Mouse (Mus musculus) intestine, embryonic 15.5 days (tissue): Measurements from ENCODE around the gene Med25. TPM values are rescaled to one million over a fixed set of nuclear protein-coding genes. Genes with fewer than 3 reads are reported as not detected.
"Not testable (repeated sequence)": the region's sequence is repeated elsewhere in the genome, so short reads cannot be mapped to it uniquely, and the experiment has no call there.

ENCODE experiments used
- ATAC-seq: fragments of 200-750 bp; cut with Nextera tagmentation; 2 replicates; pipeline ENCODE4 v1.8.0; 2017; ENCODE audit warnings: moderate TSS enrichment, moderate library complexity
- H3K27ac ChIP-seq: fragments of 300-500 bp; sonication (generic); 2 replicates; pipeline ENCODE4 v1.5.1; 2015; ENCODE audit warnings: mild to moderate bottlenecking, inconsistent platforms
- H3K27me3 ChIP-seq: fragments of 300-500 bp; sonication (generic); replicated peaks from 2 replicates; pipeline ENCODE4 v1.6.1; 2015; ENCODE audit warnings: inconsistent platforms
- H3K36me3 ChIP-seq: fragments of 300-500 bp; sonication (generic); 2 replicates; pipeline ENCODE4 v1.6.1; 2015; ENCODE audit warnings: inconsistent platforms
- H3K4me1 ChIP-seq: fragments of 300-500 bp; sonication (generic); replicated peaks from 2 replicates; pipeline ENCODE4 v1.6.1; 2015; ENCODE audit warnings: inconsistent platforms
- H3K4me2 ChIP-seq: fragments of 300-500 bp; sonication (generic); replicated peaks from 2 replicates; pipeline ENCODE4 v1.6.1; 2015; ENCODE audit warnings: mild to moderate bottlenecking, inconsistent platforms
- H3K4me3 ChIP-seq: fragments of 300-500 bp; sonication (generic); replicated peaks from 2 replicates; pipeline ENCODE4 v1.5.1; 2015; ENCODE audit warnings: inconsistent platforms
- H3K9ac ChIP-seq: fragments of 300-500 bp; sonication (generic); 2 replicates; pipeline ENCODE4 v1.6.1; 2015; ENCODE audit warnings: inconsistent platforms
- H3K9me3 ChIP-seq: fragments of 300-500 bp; sonication (generic); 2 replicates; pipeline ENCODE4 v1.6.1; 2016; ENCODE audit warnings: inconsistent platforms
- WGBS: fragments of 180-500 bp; shearing (Covaris S2); methylation state at CpG from one replicate; pipeline ENCODE4 v1.1.7; 2015; 5-methylcytosine and 5-hydroxymethylcytosine counted together
- polyA plus RNA-seq: library from polyadenylated mRNA; unstranded; fragments of >200 nt; fragmentation: Nextera tagmentation; extraction: Ambion mirVana; gene quantifications from 2 replicates; pipeline ENCODE4 v1.2.1, GENCODE M21; 2015

Gene Med25
- polyA plus RNA-seq, 1 experiment from 2014 or later, result 88.2 TPM

- Histone ChIP-seq H3K36me3 (peaks cover 13% of the 10 kb centered on the region), H3K4me3 (no peak overlapping the region), H3K27me3 (no peaks in the 10 kb centered on the region), H3K9ac (no peak overlapping the region), H3K27ac (no peak overlapping the region), H3K4me1 (peaks cover 16% of the 10 kb centered on the region), H3K4me2 (peak overlapping the region; percentile 81; the same call in 1 of the 2 replicates), H3K9me3 (no peaks in the 10 kb centered on the region)
- WGBS, result 76% methylated on average over 7 of the region's 7 CpGs
- ATAC-seq, result no peak
Measured at GRCm38 (mm10) chr7:44890180-44890579, 2.3 kb downstream of the Med25 start.

- no peak overlapping the region for H3K4me2 ChIP-seq
- no peak overlapping the region for H3K27ac ChIP-seq
- 85% methylated on average over 13 of the region's 13 CpGs for WGBS
- peaks cover 15% of the 10 kb centered on the region for H3K4me1 ChIP-seq
- peaks cover 27% of the 10 kb centered on the region for H3K36me3 ChIP-seq
- H3K4me3 ChIP-seq, result no peak overlapping the region
- no peaks in the 10 kb centered on the region for H3K27me3 ChIP-seq
- no peak for ATAC-seq
- H3K9me3 ChIP-seq, result no peaks in the 10 kb centered on the region
- no peak overlapping the region for H3K9ac ChIP-seq
Measured at GRCm38 (mm10) chr7:44888256-44889105, 4.0 kb downstream of the Med25 start.

GRCm38 (mm10) chr7:44886964-44887363 lies 5.5 kb downstream of the Med25 start:
- ATAC-seq, result no peak

GRCm38 (mm10) chr7:44884637-44885036 lies 7.9 kb downstream of the Med25 start:
- Histone ChIP-seq H3K4me2 (no peak overlapping the region), H3K4me1 (no peaks in the 10 kb centered on the region), H3K4me3 (no peak overlapping the region), H3K36me3 (peaks cover 53% of the 10 kb centered on the region), H3K27ac (no peak overlapping the region), H3K27me3 (no peaks in the 10 kb centered on the region), H3K9ac (no peak overlapping the region), H3K9me3 (no peaks in the 10 kb centered on the region)
- 96% methylated on average over 5 of the region's 5 CpGs for WGBS
- no peak for ATAC-seq

More at GRCm38 (mm10) chr7:44886964-44887363, 5.5 kb downstream of the Med25 start:
- H3K4me3 ChIP-seq, result no peak overlapping the region
- no peak overlapping the region for H3K9ac ChIP-seq
- peaks cover 34% of the 10 kb centered on the region for H3K36me3 ChIP-seq
- H3K4me2 ChIP-seq, result no peak overlapping the region
- no peaks in the 10 kb centered on the region for H3K27me3 ChIP-seq
- H3K4me1 ChIP-seq, result peaks cover 11% of the 10 kb centered on the region
- WGBS, result 87% methylated on average over 7 of the region's 7 CpGs
- H3K9me3 ChIP-seq, result no peaks in the 10 kb centered on the region
- no peak overlapping the region for H3K27ac ChIP-seq

GRCm38 (mm10) chr7:44883036-44883435 lies 9.5 kb downstream of the Med25 start:
- Histone ChIP-seq H3K36me3 (peaks cover 56% of the 10 kb centered on the region), H3K27ac (no peak overlapping the region), H3K4me2 (no peak overlapping the region), H3K9me3 (no peaks in the 10 kb centered on the region), H3K4me1 (no peaks in the 10 kb centered on the region), H3K27me3 (no peaks in the 10 kb centered on the region), H3K9ac (no peak overlapping the region), H3K4me3 (no peak overlapping the region)
- no peak for ATAC-seq
- 89% methylated on average over 3 of the region's 3 CpGs for WGBS

- WGBS, result 90% methylated on average over 14 of the region's 14 CpGs
- Histone ChIP-seq H3K9me3 (no peaks in the 10 kb centered on the region), H3K27ac (no peak overlapping the region), H3K9ac (no peak overlapping the region), H3K36me3 (peaks cover 47% of the 10 kb centered on the region), H3K27me3 (no peaks in the 10 kb centered on the region), H3K4me3 (no peak overlapping the region), H3K4me2 (no peak overlapping the region), H3K4me1 (peaks cover 4% of the 10 kb centered on the region; the same call in 1 of the 2 replicates)
- no peak for ATAC-seq
Measured at GRCm38 (mm10) chr7:44877833-44878232, 14.7 kb downstream of the Med25 start.

GRCm38 (mm10) chr7:44871774-44872173 lies 20.7 kb downstream of the Med25 start:
- H3K4me3 ChIP-seq, ATAC-seq, H3K4me2 ChIP-seq, H3K27ac ChIP-seq, H3K27me3 ChIP-seq, H3K9me3 ChIP-seq, H3K36me3 ChIP-seq, H3K9ac ChIP-seq: not testable (repeated sequence)
- 90% methylated on average over 2 of the region's 2 CpGs for WGBS
- H3K4me1 ChIP-seq, result peaks cover 26% of the 10 kb centered on the region

GRCm38 (mm10) chr7:44871181-44871580 lies 21.3 kb downstream of the Med25 start:
- no peaks in the 10 kb centered on the region for H3K27me3 ChIP-seq
- peaks cover 32% of the 10 kb centered on the region for H3K4me1 ChIP-seq
- H3K4me3 ChIP-seq, result no peak overlapping the region
- H3K9ac ChIP-seq, result no peak overlapping the region
- H3K4me2 ChIP-seq, result no peak overlapping the region
- no peak overlapping the region for H3K27ac ChIP-seq
- no peaks in the 10 kb centered on the region for H3K36me3 ChIP-seq
- 85% methylated on average over 1 of the region's 1 CpGs for WGBS
- H3K9me3 ChIP-seq, result no peaks in the 10 kb centered on the region
- ATAC-seq, result no peak

- peaks cover 38% of the 10 kb centered on the region for H3K4me1 ChIP-seq
- H3K9ac ChIP-seq, result no peak overlapping the region
- H3K27me3 ChIP-seq, result no peaks in the 10 kb centered on the region
- peak overlapping the region; percentile 96; the same call in 1 of the 2 replicates for H3K4me3 ChIP-seq
- ATAC-seq, result no peak
- WGBS, result 80% methylated on average over 6 of the region's 6 CpGs
- peak overlapping the region; percentile 66 for H3K4me2 ChIP-seq
- H3K36me3 ChIP-seq, result no peaks in the 10 kb centered on the region
- peak overlapping the region; percentile 100 for H3K27ac ChIP-seq
- H3K9me3 ChIP-seq, result no peaks in the 10 kb centered on the region
Measured at GRCm38 (mm10) chr7:44870614-44871013, 21.9 kb downstream of the Med25 start.

- Histone ChIP-seq H3K9ac (peak within 1 kb of the TSS; percentile 96), H3K4me1 (peaks cover 45% of the 10 kb centered on the region)
Measured at GRCm38 (mm10) chr7:44869697-44870528, 22.6 kb downstream of the Med25 start, which contains the start of gene Ptov1. Gene Ptov1 (minus strand): TSS chr7:44869788.

GRCm38 (mm10) chr7:44868919-44869696 lies 23.4 kb downstream of the Med25 start:
- Histone ChIP-seq H3K27ac (peak overlapping the region; percentile 100), H3K4me1 (peaks cover 49% of the 10 kb centered on the region), H3K9ac (peak overlapping the region; percentile 96), H3K27me3 (no peaks in the 10 kb centered on the region), H3K4me3 (peak overlapping the region; percentile 96), H3K4me2 (peak overlapping the region; percentile 66), H3K9me3 (no peaks in the 10 kb centered on the region), H3K36me3 (peaks cover 12% of the 10 kb centered on the region)
- ATAC-seq, result peak; percentile 73
- under 1% methylated on average over 105 of the region's 108 CpGs for WGBS

More at GRCm38 (mm10) chr7:44869697-44870528, 22.6 kb downstream of the Med25 start, which contains the start of gene Ptov1:
- Histone ChIP-seq H3K9me3 (no peaks in the 10 kb centered on the region), H3K27ac (peak within 1 kb of the TSS; percentile 100), H3K4me2 (peak within 1 kb of the TSS; percentile 66), H3K4me3 (peak within 1 kb of the TSS; percentile 96), H3K27me3 (no peaks in the 10 kb centered on the region), H3K36me3 (peaks cover 4% of the 10 kb centered on the region)
- 3% methylated on average over 29 of the region's 29 CpGs for WGBS
- ATAC-seq, result peak; percentile 93
